Mouse (Mus musculus) heart, adult 2 months (tissue): ENCODE data around the gene Dmxl2. TPM values are rescaled to one million over a fixed set of nuclear protein-coding genes. Genes with fewer than 3 reads are reported as not detected.
A peak's percentile ranks its signal among the peaks of the same experiment; 100 is the strongest.

Experiments used
- DNase-seq, 2 experiments: peaks; one replicate each; pipeline ENCODE4 v3.0.0; 2021
- H3K27ac ChIP-seq: fragments of 200-600 bp; 2 replicates; pipeline ENCODE4 v1.8.1; 2022
- H3K27me3 ChIP-seq: fragments of 200-500 bp; 2 replicates; pipeline ENCODE4 v1.6.1; 2012; ENCODE audit warnings: mild to moderate bottlenecking, low read length, inconsistent platforms, mixed read lengths; ENCODE audit not compliant: control insufficient read depth, insufficient read depth
- H3K36me3 ChIP-seq: fragments of 200-500 bp; 2 replicates; pipeline ENCODE4 v1.6.1; 2012; ENCODE audit warnings: low read length, inconsistent platforms; ENCODE audit not compliant: control insufficient read depth, insufficient read depth
- H3K4me1 ChIP-seq: fragments of 200-500 bp; 2 replicates; pipeline ENCODE4 v1.6.1; 2011; ENCODE audit warnings: low read length; ENCODE audit not compliant: control insufficient read depth, insufficient read depth
- H3K4me3 ChIP-seq: fragments of 200-600 bp; 2 replicates; pipeline ENCODE4 v1.8.1; 2022
- H3K79me2 ChIP-seq: fragments of 200-500 bp; replicated peaks from 2 replicates; pipeline ENCODE4 v1.6.1; 2012; ENCODE audit warnings: mild to moderate bottlenecking, inconsistent platforms, low read length, moderate library complexity, mixed read lengths; ENCODE audit not compliant: control insufficient read depth, insufficient read depth
- H3K9ac ChIP-seq: fragments of 200-500 bp; 2 replicates; pipeline ENCODE4 v1.6.1; 2012; ENCODE audit warnings: low read depth, mild to moderate bottlenecking, control low read depth, inconsistent platforms, low read length, mixed read lengths
- CTCF ChIP-seq: fragments of 200-600 bp; IDR thresholded peaks from 2 replicates; pipeline ENCODE4 v1.8.1; 2022; ENCODE audit warnings: antibody characterized with exemption, mild to moderate bottlenecking, moderate library complexity
- EP300 ChIP-seq: fragments of 200-500 bp; IDR thresholded peaks from 2 replicates; pipeline ENCODE4 v1.6.1; 2011; ENCODE audit warnings: low read depth, low read length, control low read depth; ENCODE audit not compliant: insufficient read depth
- POLR2A ChIP-seq: fragments of 200-500 bp; IDR thresholded peaks from 2 replicates; pipeline ENCODE4 v1.6.1; 2011; ENCODE audit warnings: mild to moderate bottlenecking, low read depth, low read length, control low read depth; ENCODE audit not compliant: insufficient read depth
- WGBS: fragments of 180-500 bp; shearing (Covaris S2); methylation state at CpG from one replicate; pipeline ENCODE4 v1.1.7; 2018; 5-methylcytosine and 5-hydroxymethylcytosine counted together
- intact Hi-C: fragments of 180-260 bp; cut with DNase I; formaldehyde crosslinking; loops from one replicate; pipeline ENCODE4 v1.15.1; 2025
- polyA plus RNA-seq: library from polyadenylated mRNA; depleted of rRNA; stranded (reverse); fragments of >200 nt; gene quantifications from 2 replicates; pipeline ENCODE4 v1.2.3, GENCODE M21; 2012
- total RNA-seq, 2 experiments: library from RNA; stranded (reverse); gene quantifications; 2 replicates each; pipeline ENCODE4 v1.2.3; 2021

The Dmxl2 gene
- total and polyA plus RNA-seq, 3 experiments = 6.7 to 27.6 (median 20.6) TPM

GRCm38 (mm10) chr9:54518921-54519320, 17.5 kb upstream of the Dmxl2 start:
- TF ChIP-seq EP300 (no peak), CTCF (no peak), POLR2A (no peak)
- intact Hi-C loops = no loop called here
- DNase-seq = no peak
- no peaks in the 10 kb centered on the region for H3K79me2 ChIP-seq
- H3K27ac ChIP-seq = no peak overlapping the region
- H3K4me1 ChIP-seq = no peaks in the 10 kb centered on the region
- H3K36me3 ChIP-seq = no peaks in the 10 kb centered on the region
- 58% methylated on average over 7 of the region's 7 CpGs for WGBS
- no peaks in the 10 kb centered on the region for H3K27me3 ChIP-seq
- no peak overlapping the region for H3K9ac ChIP-seq
- H3K4me3 ChIP-seq = no peak overlapping the region

- no peaks in the 10 kb centered on the region for H3K36me3 ChIP-seq
- H3K27me3 ChIP-seq = no peaks in the 10 kb centered on the region
- DNase-seq = no peak
- WGBS = 81% methylated on average over 2 of the region's 2 CpGs
- intact Hi-C loops = no loop called here
- no peaks in the 10 kb centered on the region for H3K4me1 ChIP-seq
- TF ChIP-seq EP300 = no peak
- no peak for TF ChIP-seq POLR2A
- TF ChIP-seq CTCF = no peak
- H3K27ac ChIP-seq = no peak overlapping the region
- no peak overlapping the region for H3K4me3 ChIP-seq
- no peaks in the 10 kb centered on the region for H3K79me2 ChIP-seq
- no peak overlapping the region for H3K9ac ChIP-seq
Measured at GRCm38 (mm10) chr9:54515991-54516390, 14.6 kb upstream of the Dmxl2 start.

GRCm38 (mm10) chr9:54502873-54503272, 1.4 kb upstream of the Dmxl2 start:
- no peak overlapping the region for H3K9ac ChIP-seq
- no peak overlapping the region for H3K27ac ChIP-seq
- 25% methylated on average over 12 of the region's 12 CpGs for WGBS
- no peaks in the 10 kb centered on the region for H3K36me3 ChIP-seq
- no peaks in the 10 kb centered on the region for H3K4me1 ChIP-seq
- no peaks in the 10 kb centered on the region for H3K79me2 ChIP-seq
- H3K27me3 ChIP-seq = no peaks in the 10 kb centered on the region
- TF ChIP-seq CTCF = no peak
- no peak for TF ChIP-seq EP300
- no peak for TF ChIP-seq POLR2A
- H3K4me3 ChIP-seq = no peak overlapping the region
- DNase-seq = no peak
- intact Hi-C loops = loop anchor here (2.0 kb wide), 1 partner anchor 82 kb away; no protein-coding TSS in a partner anchor

GRCm38 (mm10) chr9:54502111-54502495, 677 bp upstream of the Dmxl2 start:
- intact Hi-C loops = loop anchor here (2.0 kb wide), 1 partner anchor 83 kb away; no protein-coding TSS in a partner anchor

GRCm38 (mm10) chr9:54500832-54501452, 484 bp downstream of the Dmxl2 start:
- H3K79me2 ChIP-seq = no peaks in the 10 kb centered on the region
- H3K27ac ChIP-seq = peak overlapping the region; percentile 87
- no peaks in the 10 kb centered on the region for H3K36me3 ChIP-seq
- no peak for TF ChIP-seq EP300
- no peak for TF ChIP-seq POLR2A
- no peak for TF ChIP-seq CTCF
- intact Hi-C loops = no loop called here
- no peaks in the 10 kb centered on the region for H3K4me1 ChIP-seq
- H3K27me3 ChIP-seq = no peaks in the 10 kb centered on the region
- H3K9ac ChIP-seq = peak overlapping the region; percentile 82
- H3K4me3 ChIP-seq = peak overlapping the region; percentile 96
- WGBS = under 1% methylated on average over 43 of the region's 43 CpGs
- no peak for DNase-seq

More at GRCm38 (mm10) chr9:54502111-54502495, 677 bp upstream of the Dmxl2 start:
- no peak for DNase-seq
- Histone ChIP-seq H3K27ac (peak overlapping the region; percentile 56), H3K4me1 (no peaks in the 10 kb centered on the region), H3K27me3 (no peaks in the 10 kb centered on the region), H3K79me2 (no peaks in the 10 kb centered on the region), H3K36me3 (no peaks in the 10 kb centered on the region), H3K9ac (peak overlapping the region; percentile 15; the same call in 1 of the 2 replicates), H3K4me3 (peak overlapping the region; percentile 50)
- TF ChIP-seq EP300 (no peak), POLR2A (no peak), CTCF (no peak)
- WGBS = 5% methylated on average over 13 of the region's 13 CpGs

- no peak overlapping the region for H3K9ac ChIP-seq
Measured at GRCm38 (mm10) chr9:54499791-54500190, 1.6 kb downstream of the Dmxl2 start.

More at GRCm38 (mm10) chr9:54499791-54500190, 1.6 kb downstream of the Dmxl2 start:
- no peak for DNase-seq
- intact Hi-C loops = no loop called here
- Histone ChIP-seq H3K27ac (no peak overlapping the region), H3K4me3 (no peak overlapping the region), H3K4me1 (no peaks in the 10 kb centered on the region), H3K36me3 (no peaks in the 10 kb centered on the region), H3K79me2 (no peaks in the 10 kb centered on the region), H3K27me3 (no peaks in the 10 kb centered on the region)
- TF ChIP-seq EP300 (no peak), CTCF (no peak), POLR2A (no peak)
- WGBS = 65% methylated on average over 3 of the region's 3 CpGs
